Mouse (Mus musculus) limb, embryonic 10.5 days (tissue): ENCODE data around the gene Usp44. TPM values are rescaled to one million over a fixed set of nuclear protein-coding genes. Genes with fewer than 3 reads are reported as not detected.
"Not testable (repeated sequence)": the region's sequence is repeated elsewhere in the genome, so short reads cannot be mapped to it uniquely, and the experiment has no call there.

Source experiments
- DNase-seq: peaks from one replicate; pipeline ENCODE4 v3.0.0-alpha.2; 2017; ENCODE audit warnings: low spot score
- H3K27ac ChIP-seq: fragments of 300-500 bp; sonication (generic); 2 replicates; pipeline ENCODE4 v1.5.1; 2016; ENCODE audit warnings: mild to moderate bottlenecking
- H3K27me3 ChIP-seq: fragments of 300-500 bp; sonication (generic); 2 replicates; pipeline ENCODE4 v1.6.1; 2016; ENCODE audit warnings: low read depth, mild to moderate bottlenecking; ENCODE audit not compliant: poor library complexity, severe bottlenecking
- H3K36me3 ChIP-seq: fragments of 300-500 bp; sonication (generic); 2 replicates; pipeline ENCODE4 v1.6.1; 2016; ENCODE audit warnings: mild to moderate bottlenecking, moderate library complexity
- H3K4me1 ChIP-seq: fragments of 300-500 bp; sonication (generic); 2 replicates; pipeline ENCODE4 v1.6.1; 2016
- H3K4me3 ChIP-seq: fragments of 300-500 bp; sonication (generic); 2 replicates; pipeline ENCODE4 v1.5.1; 2016; ENCODE audit warnings: mild to moderate bottlenecking, moderate library complexity
- H3K9me3 ChIP-seq: fragments of 300-500 bp; sonication (generic); replicated peaks from 2 replicates; pipeline ENCODE4 v1.6.1; 2016; ENCODE audit warnings: mild to moderate bottlenecking
- WGBS: fragments of 180-500 bp; shearing (Covaris S2); methylation state at CpG from one replicate; pipeline ENCODE4 v1.1.7; 2016; 5-methylcytosine and 5-hydroxymethylcytosine counted together
- polyA plus RNA-seq: library from polyadenylated mRNA; unstranded; fragments of >200 nt; fragmentation: Nextera tagmentation; extraction: Ambion mirVana; gene quantifications from 2 replicates; pipeline ENCODE4 v1.2.1, GENCODE M21; 2016

The Usp44 gene
- polyA plus RNA-seq, 1 experiment from 2014 or later = 1.0 TPM

GRCm38 (mm10) chr10:93829898-93830831 is 1.2 kb upstream of the Usp44 start:
- WGBS = 40% methylated on average over 9 of the region's 9 CpGs
- H3K27me3 ChIP-seq = peaks cover 58% of the 10 kb centered on the region
- no peaks in the 10 kb centered on the region for H3K9me3 ChIP-seq
- H3K4me1 ChIP-seq = peaks cover 27% of the 10 kb centered on the region
- no peak for DNase-seq
- no peak overlapping the region for H3K27ac ChIP-seq
- H3K36me3 ChIP-seq = no peaks in the 10 kb centered on the region
- no peak overlapping the region for H3K4me3 ChIP-seq

GRCm38 (mm10) chr10:93831730-93832574 is 597 bp downstream of the Usp44 start:
- 6% methylated on average over 18 of the region's 18 CpGs for WGBS
- H3K9me3 ChIP-seq = no peaks in the 10 kb centered on the region
- DNase-seq = no peak
- H3K4me3 ChIP-seq = peak overlapping the region; percentile 35
- H3K27ac ChIP-seq = no peak overlapping the region
- no peaks in the 10 kb centered on the region for H3K36me3 ChIP-seq
- H3K27me3 ChIP-seq = peaks cover 75% of the 10 kb centered on the region
- peaks cover 27% of the 10 kb centered on the region for H3K4me1 ChIP-seq

- peaks cover 27% of the 10 kb centered on the region for H3K4me1 ChIP-seq
Observed at GRCm38 (mm10) chr10:93832811-93833210, 1.5 kb downstream of the Usp44 start.

GRCm38 (mm10) chr10:93833370-93833698 is 2.0 kb downstream of the Usp44 start:
- Histone ChIP-seq H3K4me3 (peak overlapping the region; percentile 82), H3K36me3 (no peaks in the 10 kb centered on the region), H3K27me3 (peaks cover 75% of the 10 kb centered on the region), H3K27ac (no peak overlapping the region), H3K9me3 (no peaks in the 10 kb centered on the region), H3K4me1 (peaks cover 27% of the 10 kb centered on the region)
- WGBS = 3% methylated on average over 16 of the region's 16 CpGs
- DNase-seq = no peak

More at GRCm38 (mm10) chr10:93832811-93833210, 1.5 kb downstream of the Usp44 start:
- DNase-seq = no peak
- H3K4me3 ChIP-seq = no peak overlapping the region
- no peaks in the 10 kb centered on the region for H3K36me3 ChIP-seq
- WGBS = 29% methylated on average over 9 of the region's 9 CpGs
- no peaks in the 10 kb centered on the region for H3K9me3 ChIP-seq
- no peak overlapping the region for H3K27ac ChIP-seq
- H3K27me3 ChIP-seq = peaks cover 75% of the 10 kb centered on the region

GRCm38 (mm10) chr10:93833699-93834393 is 2.5 kb downstream of the Usp44 start:
- WGBS = 1% methylated on average over 75 of the region's 75 CpGs
- peak; percentile 96 for DNase-seq
- Histone ChIP-seq H3K4me1 (peaks cover 27% of the 10 kb centered on the region), H3K36me3 (no peaks in the 10 kb centered on the region), H3K27ac (peak overlapping the region; percentile 67), H3K4me3 (peak overlapping the region; percentile 82), H3K9me3 (no peaks in the 10 kb centered on the region), H3K27me3 (peaks cover 75% of the 10 kb centered on the region)

- 6% methylated on average over 13 of the region's 13 CpGs for WGBS
- Histone ChIP-seq H3K36me3 (no peaks in the 10 kb centered on the region), H3K27me3 (peaks cover 75% of the 10 kb centered on the region), H3K4me3 (peak overlapping the region; percentile 82), H3K4me1 (peaks cover 27% of the 10 kb centered on the region), H3K9me3 (no peaks in the 10 kb centered on the region), H3K27ac (no peak overlapping the region)
- DNase-seq = no peak
Observed at GRCm38 (mm10) chr10:93834394-93834745, 3.0 kb downstream of the Usp44 start.

GRCm38 (mm10) chr10:93835115-93835514 is 3.8 kb downstream of the Usp44 start:
- 91% methylated on average over 7 of the region's 7 CpGs for WGBS
- H3K27me3 ChIP-seq = peaks cover 67% of the 10 kb centered on the region
- not testable (repeated sequence) for H3K27ac ChIP-seq, H3K4me3 ChIP-seq, H3K36me3 ChIP-seq, H3K9me3 ChIP-seq, DNase-seq
- peaks cover 27% of the 10 kb centered on the region for H3K4me1 ChIP-seq

- H3K4me1 ChIP-seq = no peaks in the 10 kb centered on the region
- H3K9me3 ChIP-seq = no peaks in the 10 kb centered on the region; the same call in 1 of the 2 replicates
- WGBS = 94% methylated on average over 13 of the region's 13 CpGs
- no peak for DNase-seq
- no peak overlapping the region for H3K4me3 ChIP-seq
- 0 out of 2 replicates have a peak, but pooled peaks cover 2% of the 10 kb centered on the region for H3K36me3 ChIP-seq
- H3K27ac ChIP-seq = no peak overlapping the region
- H3K27me3 ChIP-seq = no peaks in the 10 kb centered on the region
Observed at GRCm38 (mm10) chr10:93846706-93847105, 15.4 kb downstream of the Usp44 start.

- no peak for DNase-seq
- 94% methylated on average over 9 of the region's 9 CpGs for WGBS
- Histone ChIP-seq H3K9me3 (no peaks in the 10 kb centered on the region), H3K27me3 (no peaks in the 10 kb centered on the region), H3K36me3 (peaks cover 17% of the 10 kb centered on the region), H3K4me1 (no peaks in the 10 kb centered on the region), H3K27ac (no peak overlapping the region), H3K4me3 (no peak overlapping the region)
Observed at GRCm38 (mm10) chr10:93855126-93855525, 23.8 kb downstream of the Usp44 start.

GRCm38 (mm10) chr10:93856095-93856494 is 24.7 kb downstream of the Usp44 start:
- Histone ChIP-seq H3K36me3 (peaks cover 27% of the 10 kb centered on the region), H3K4me1 (no peaks in the 10 kb centered on the region), H3K9me3 (no peaks in the 10 kb centered on the region), H3K4me3 (no peak overlapping the region), H3K27me3 (no peaks in the 10 kb centered on the region), H3K27ac (no peak overlapping the region)
- DNase-seq = no peak
- WGBS = 87% methylated on average over 6 of the region's 6 CpGs

- no peaks in the 10 kb centered on the region for H3K4me1 ChIP-seq
Observed at GRCm38 (mm10) chr10:93868401-93868800, 37.0 kb downstream of the Usp44 start.

GRCm38 (mm10) chr10:93868886-93869285 is 37.5 kb downstream of the Usp44 start:
- Histone ChIP-seq H3K4me1 (no peaks in the 10 kb centered on the region), H3K36me3 (peaks cover 99% of the 10 kb centered on the region), H3K4me3 (no peak overlapping the region), H3K27ac (no peak overlapping the region), H3K27me3 (no peaks in the 10 kb centered on the region), H3K9me3 (no peaks in the 10 kb centered on the region)
- 95% methylated on average over 4 of the region's 4 CpGs for WGBS
- no peak for DNase-seq

More at GRCm38 (mm10) chr10:93868401-93868800, 37.0 kb downstream of the Usp44 start:
- 95% methylated on average over 7 of the region's 7 CpGs for WGBS
- H3K9me3 ChIP-seq = no peaks in the 10 kb centered on the region
- H3K4me3 ChIP-seq = no peak overlapping the region
- H3K27me3 ChIP-seq = no peaks in the 10 kb centered on the region
- H3K27ac ChIP-seq = no peak overlapping the region
- H3K36me3 ChIP-seq = peaks cover 99% of the 10 kb centered on the region
- DNase-seq = no peak
